Mouse (Mus musculus) kidney, adult 8-10 months (tissue): ENCODE data around the gene Cenps.
"Not testable (repeated sequence)": the region's sequence is repeated elsewhere in the genome, so short reads cannot be mapped to it uniquely, and the experiment has no call there.

Experiments used
- DNase-seq, 2 experiments: peaks; one replicate each; pipeline ENCODE4 v3.0.0; 2022

The Cenps gene

GRCm38 (mm10) chr4:149136982-149137770 lies at the start of gene Cenps:
Gene Cenps (minus strand): TSS chr4:149137629.
- peak; percentile 83 to 89 for DNase-seq

DNA sequence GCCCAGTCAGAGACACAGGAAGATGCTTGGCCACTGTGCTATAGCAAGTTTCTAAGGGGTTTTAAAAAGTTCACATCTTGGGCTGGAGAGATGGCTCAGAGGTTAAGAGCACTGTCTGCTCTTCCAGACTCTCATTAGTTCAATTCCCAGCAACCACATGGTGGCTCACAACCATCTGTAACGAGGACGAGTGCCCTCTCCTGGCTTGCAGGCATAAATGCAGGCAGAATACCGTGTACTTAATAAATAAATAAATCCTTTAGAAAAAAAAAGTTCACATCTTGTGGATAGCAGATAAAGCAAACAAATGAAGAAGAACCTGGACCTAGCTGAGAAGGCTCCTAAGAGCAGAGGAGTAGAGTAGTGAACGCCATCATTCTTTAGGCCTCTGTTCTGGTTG lies 45.3 kb upstream of the Cenps start:
- DNase-seq, result no peak

GRCm38 (mm10) chr4:149182192-149182591 lies 44.8 kb upstream of the Cenps start:
- DNase-seq, result no peak

GRCm38 (mm10) chr4:149179573-149179972 lies 42.1 kb upstream of the Cenps start:
- DNase-seq, result no peak

DNA sequence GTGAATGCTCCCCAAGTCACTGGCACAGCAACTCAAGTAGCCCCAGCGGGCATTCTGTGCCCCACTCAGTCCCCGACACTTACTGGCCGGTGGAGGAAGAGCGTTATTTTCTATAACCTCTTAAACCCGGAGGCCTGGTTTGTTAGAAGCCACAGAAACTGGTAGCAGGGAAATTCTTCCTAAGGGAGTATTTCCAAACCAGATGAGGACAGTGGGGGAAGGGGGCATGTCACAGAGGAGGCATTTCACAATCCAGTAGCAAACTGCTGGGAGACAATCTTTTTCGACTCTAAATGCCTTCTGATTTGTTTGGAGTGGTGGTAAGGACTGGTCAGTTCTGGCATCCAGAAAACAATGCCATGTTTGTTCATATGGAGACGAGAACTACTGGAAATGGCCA lies 41.7 kb upstream of the Cenps start:
- DNase-seq, result no peak

DNA sequence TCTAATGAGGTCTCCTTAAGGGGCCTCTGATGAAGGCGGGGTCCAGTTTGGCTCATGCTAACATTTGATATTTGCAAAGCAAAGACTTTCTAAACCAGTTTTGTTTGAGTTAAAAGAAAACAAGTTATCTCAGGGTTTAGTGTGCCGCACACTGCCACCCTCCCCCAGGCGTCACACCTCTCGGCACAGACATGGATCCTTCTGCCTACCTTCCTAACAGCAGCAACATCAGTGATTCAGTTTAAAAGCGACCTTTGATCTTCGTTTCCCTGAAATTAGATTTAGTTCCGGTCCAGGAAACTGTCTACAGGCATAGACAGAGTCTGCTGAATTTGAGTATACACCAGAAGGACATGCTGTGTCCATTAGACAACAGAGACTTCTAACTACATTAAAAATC lies 40.9 kb upstream of the Cenps start:
- DNase-seq, result no peak

DNA sequence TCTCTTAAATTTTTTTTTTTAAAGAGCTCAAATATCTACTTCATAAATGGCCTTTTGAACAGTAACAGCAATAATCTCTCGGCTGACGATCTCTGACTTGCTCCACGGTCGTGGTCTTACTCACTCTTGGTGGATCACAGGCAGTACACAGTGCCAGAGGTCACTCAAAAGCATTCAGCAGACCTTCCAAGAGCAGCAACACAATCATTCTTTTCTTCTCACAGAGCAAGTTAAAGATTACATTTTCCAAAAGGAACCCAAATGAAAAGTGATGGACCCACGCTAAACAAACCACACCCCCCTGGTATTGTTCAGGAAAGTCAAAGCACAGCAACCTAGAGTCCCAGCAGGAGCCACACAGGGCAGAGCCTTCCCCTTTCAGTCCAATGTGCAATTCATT lies 39.6 kb upstream of the Cenps start:
- DNase-seq, result peak in 1 of 2 experiments; percentile 35

- peak; percentile 36 to 69 for DNase-seq
These were observed 39.2 kb upstream of the Cenps start for GRCm38 (mm10) chr4:149176645-149177044.

- DNase-seq, result no peak
These were observed 36.2 kb upstream of the Cenps start for GRCm38 (mm10) chr4:149173661-149174060.

GRCm38 (mm10) chr4:149172666-149173065 lies 35.2 kb upstream of the Cenps start:
- DNase-seq, result no peak

GRCm38 (mm10) chr4:149172083-149172482 lies 34.7 kb upstream of the Cenps start:
- DNase-seq, result no peak

DNA sequence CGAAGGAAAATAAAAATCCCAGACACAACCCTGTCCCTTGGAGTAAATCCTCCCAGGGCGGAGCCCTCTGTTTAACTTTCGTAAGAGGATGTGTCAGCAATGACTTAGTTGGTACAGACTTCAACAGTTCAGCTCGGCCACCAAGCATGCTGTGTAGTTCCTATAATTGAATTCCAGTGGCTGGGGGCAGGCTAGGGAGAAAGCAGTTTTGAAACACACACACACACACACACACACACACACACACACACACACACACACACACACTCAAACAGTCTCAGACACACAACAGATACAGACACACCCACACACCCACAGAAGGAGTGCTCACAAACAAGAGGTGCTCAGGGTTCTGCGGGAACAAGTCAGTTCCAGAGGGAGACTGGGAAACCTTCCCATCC lies 34.2 kb upstream of the Cenps start:
- DNase-seq, result no peak

- DNase-seq, result peak; percentile 66 to 78
These were observed 33.0 kb upstream of the Cenps start for GRCm38 (mm10) chr4:149170394-149170931.

DNA sequence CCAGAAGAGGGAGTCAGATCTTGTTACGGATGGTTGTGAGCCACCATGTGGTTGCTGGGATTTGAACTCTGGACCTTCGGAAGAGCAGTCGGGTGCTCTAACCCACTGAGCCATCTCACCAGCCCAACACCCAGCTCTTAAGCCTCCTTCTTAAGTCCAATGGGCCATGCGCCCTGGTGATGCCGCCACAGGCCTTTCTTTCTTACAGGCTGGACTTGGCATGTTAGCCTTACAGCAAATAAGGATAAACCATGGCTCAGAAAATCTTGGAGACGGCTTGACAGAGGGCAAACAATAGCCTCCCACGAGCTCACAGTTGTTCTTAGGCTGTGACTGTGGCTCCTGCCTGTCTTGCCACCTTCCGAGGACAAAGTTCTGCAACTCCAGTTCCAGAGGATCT lies 32.5 kb upstream of the Cenps start:
- not testable (repeated sequence) for DNase-seq

DNA sequence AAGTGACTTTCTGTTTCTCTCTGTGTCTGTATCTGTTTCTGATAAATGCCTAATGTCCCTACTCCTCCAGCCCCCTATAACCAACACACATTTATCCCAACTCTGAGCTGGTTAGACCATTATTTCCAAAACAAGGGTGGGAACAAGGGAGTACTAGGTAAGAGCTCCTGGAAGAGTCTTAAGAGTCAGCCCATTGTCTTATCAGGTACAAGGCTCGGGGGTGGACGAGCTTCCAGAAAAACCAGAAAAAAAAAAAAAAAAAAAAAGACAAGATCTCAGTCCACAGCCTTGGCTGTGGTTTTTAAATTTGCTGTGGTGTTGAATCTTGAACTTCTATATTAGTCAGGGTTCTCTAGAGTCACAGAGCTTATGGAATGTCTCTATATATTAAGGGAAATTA lies 30.6 kb upstream of the Cenps start:
- no peak for DNase-seq

- DNase-seq, result peak in 1 of 2 experiments; percentile 46
These were observed 29.7 kb upstream of the Cenps start for GRCm38 (mm10) chr4:149166957-149167611.

GRCm38 (mm10) chr4:149166215-149166946 lies 29.0 kb upstream of the Cenps start, which contains the start of gene Pgd:
Gene Pgd (minus strand): TSS chr4:149166771.
- peak; percentile 97 to 98 for DNase-seq

GRCm38 (mm10) chr4:149164150-149164549 lies 26.7 kb upstream of the Cenps start:
- no peak for DNase-seq

DNA sequence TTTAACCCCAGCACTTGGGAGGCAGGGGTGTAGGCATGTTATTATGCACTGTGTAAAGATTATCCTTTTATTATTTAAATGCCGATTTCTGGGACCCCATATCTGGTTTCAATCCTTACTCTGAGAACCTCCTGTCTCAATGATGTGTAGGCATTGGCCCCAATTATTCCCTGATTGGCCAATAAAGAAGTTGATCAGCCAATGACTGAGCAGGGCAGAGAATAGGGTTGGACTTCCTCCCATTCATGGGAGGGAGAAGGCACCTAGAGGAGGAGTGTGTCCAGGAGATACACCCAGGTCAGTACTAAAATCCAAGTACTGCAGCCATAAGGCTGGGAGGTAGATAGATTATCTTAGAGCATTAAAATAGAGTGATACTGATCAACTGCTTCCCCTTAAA lies 25.8 kb upstream of the Cenps start:
- no peak for DNase-seq

GRCm38 (mm10) chr4:149161166-149161565 lies 23.7 kb upstream of the Cenps start:
- DNase-seq, result no peak

GRCm38 (mm10) chr4:149159891-149160290 lies 22.5 kb upstream of the Cenps start:
- DNase-seq, result no peak

- DNase-seq, result no peak
These were observed 21.8 kb upstream of the Cenps start for GRCm38 (mm10) chr4:149159203-149159602.

DNA sequence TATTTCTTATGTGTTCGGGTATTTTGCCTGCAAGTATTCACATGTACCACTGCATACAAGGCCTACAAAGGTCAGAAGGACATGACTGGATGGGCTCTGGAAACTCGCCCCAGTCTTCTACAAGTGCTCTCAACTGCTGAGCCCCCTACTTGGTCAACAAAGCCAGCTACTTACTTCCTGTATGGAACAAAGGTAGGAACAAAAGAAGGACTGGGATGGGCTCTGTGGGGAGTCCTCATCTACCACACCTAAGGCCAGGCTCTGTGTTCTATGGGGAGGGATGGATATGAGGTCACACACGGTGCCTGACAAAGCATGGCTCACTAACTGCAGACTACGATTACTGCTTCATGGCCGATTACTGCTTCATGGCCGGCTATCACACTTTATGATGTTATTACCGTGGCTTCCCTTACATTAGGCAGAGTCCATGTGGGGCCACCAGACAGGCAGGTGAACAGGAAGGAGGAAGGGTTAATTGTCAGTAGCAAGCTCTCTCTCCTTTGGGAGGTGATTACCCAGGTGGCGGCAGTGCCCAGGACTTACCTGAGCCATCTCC lies 20.1 kb upstream of the Cenps start:
- no peak for DNase-seq
